Mouse (Mus musculus): ENCODE measurements around the gene Capn13.

- no peak for TF ChIP-seq MYOG (IDR thresholded peaks at IDR 0.05; ENCODE audit: control insufficient read depth in 1 of 3, insufficient read depth in 1 of 3, insufficient read length in 2 of 3, low read depth in 2 of 3)
- TF ChIP-seq E2F4 (IDR thresholded peaks at IDR 0.05; ENCODE audit: insufficient read depth): no peak
- TF ChIP-seq POLR2A (IDR thresholded peaks at IDR 0.05; ENCODE audit: insufficient read length, low read depth): no peak
- TF ChIP-seq MAX (IDR thresholded peaks at IDR 0.05; ENCODE audit: low read depth): no peak
- TF ChIP-seq POLR2AphosphoS2 (IDR thresholded peaks at IDR 0.05; ENCODE audit: insufficient read length, low read depth): no peak
These were observed 18.2 kb downstream of the Capn13 start for GRCm38 (mm10) chr17:73382327-73383014.

All from myocyte (in vitro differentiated cells).